Mouse (Mus musculus): ENCODE measurements around the gene BC025920.

- TF ChIP-seq POLR2A (IDR thresholded peaks at IDR 0.05; ENCODE audit: borderline replicate concordance, insufficient read depth, low read length): no peak
- no peak for TF ChIP-seq CTCF (IDR thresholded peaks at IDR 0.05; ENCODE audit: borderline replicate concordance, insufficient read depth, low read depth, low read length)
Measured at GRCm38 (mm10) chr10:81645391-81645790, 39.3 kb downstream of the BC025920 start.

Measured in cerebellum, adult 2 months (tissue).